Mouse (Mus musculus): ENCODE results near the gene Xrcc6. TPM values are rescaled to one million over a fixed set of nuclear protein-coding genes. Genes with fewer than 3 reads are reported as not detected.

Xrcc6 gene
- polyA plus RNA-seq, 1 experiment from 2014 or later = 89.4 TPM

GRCm38 (mm10) chr15:81950716-81951115 is 36.9 kb upstream of the Xrcc6 start:
- WGBS = 66% methylated on average over 5 of the region's 5 CpGs
- Histone ChIP-seq H3K9me3 (ENCODE audit: low read length) (no peaks in the 10 kb centered on the region), H3K4me3 (ENCODE audit: low read length) (no peak overlapping the region), H3K27ac (ENCODE audit: low read length) (no peak overlapping the region), H3K4me2 (replicated peaks; ENCODE audit: low read depth, low read length) (no peak overlapping the region), H3K4me1 (ENCODE audit: insufficient read depth, low read length) (no peaks in the 10 kb centered on the region), H3K9ac (replicated peaks; ENCODE audit: low read length) (no peak overlapping the region), H3K36me3 (ENCODE audit: insufficient read depth, low read length) (peaks cover 14% of the 10 kb centered on the region), H3K27me3 (ENCODE audit: insufficient read depth, low read length) (no peaks in the 10 kb centered on the region)
- no peak for ATAC-seq (ENCODE audit: low FRiP score, low TSS enrichment)

DNA sequence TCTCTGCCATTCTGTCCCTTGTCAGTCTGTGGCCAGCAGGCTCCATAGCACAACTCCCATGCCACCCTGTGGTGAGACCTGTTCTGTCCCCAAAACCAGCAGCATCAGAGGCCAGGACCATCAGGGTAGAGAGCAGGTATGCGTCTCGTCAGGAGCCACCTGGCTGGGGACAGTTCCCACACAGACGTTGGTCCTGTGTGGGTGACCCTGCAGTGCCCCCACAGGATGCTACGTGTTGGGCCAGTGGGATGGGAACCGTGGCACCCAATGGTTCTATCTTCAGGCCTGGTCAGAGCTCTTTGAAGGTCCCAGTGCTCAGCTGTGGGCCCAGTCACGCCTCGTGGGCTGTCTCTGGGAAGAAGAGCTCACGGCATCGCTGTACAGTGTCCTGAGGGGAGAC is 36.5 kb upstream of the Xrcc6 start:
- Histone ChIP-seq H3K9ac (replicated peaks; ENCODE audit: low read length) (no peak overlapping the region), H3K4me1 (ENCODE audit: insufficient read depth, low read length) (no peaks in the 10 kb centered on the region), H3K36me3 (ENCODE audit: insufficient read depth, low read length) (peaks cover 14% of the 10 kb centered on the region), H3K4me3 (ENCODE audit: low read length) (no peak overlapping the region), H3K9me3 (ENCODE audit: low read length) (no peaks in the 10 kb centered on the region), H3K4me2 (replicated peaks; ENCODE audit: low read depth, low read length) (no peak overlapping the region), H3K27me3 (ENCODE audit: insufficient read depth, low read length) (no peaks in the 10 kb centered on the region), H3K27ac (ENCODE audit: low read length) (no peak overlapping the region)
- ATAC-seq (ENCODE audit: low FRiP score, low TSS enrichment) = no peak
- 85% methylated on average over 9 of the region's 9 CpGs for WGBS

GRCm38 (mm10) chr15:81952310-81952709 is 35.3 kb upstream of the Xrcc6 start:
- H3K36me3 ChIP-seq (ENCODE audit: insufficient read depth, low read length) = peaks cover 14% of the 10 kb centered on the region
- no peak overlapping the region for H3K9ac ChIP-seq (replicated peaks; ENCODE audit: low read length)
- H3K4me3 ChIP-seq (ENCODE audit: low read length) = no peak overlapping the region
- WGBS = 87% methylated on average over 4 of the region's 4 CpGs
- H3K4me2 ChIP-seq (replicated peaks; ENCODE audit: low read depth, low read length) = no peak overlapping the region
- H3K27ac ChIP-seq (ENCODE audit: low read length) = no peak overlapping the region
- no peaks in the 10 kb centered on the region for H3K4me1 ChIP-seq (ENCODE audit: insufficient read depth, low read length)
- no peaks in the 10 kb centered on the region for H3K27me3 ChIP-seq (ENCODE audit: insufficient read depth, low read length)
- H3K9me3 ChIP-seq (ENCODE audit: low read length) = no peaks in the 10 kb centered on the region
- no peak for ATAC-seq (ENCODE audit: low FRiP score, low TSS enrichment)

GRCm38 (mm10) chr15:81954151-81954583 is 33.5 kb upstream of the Xrcc6 start:
- no peaks in the 10 kb centered on the region for H3K27me3 ChIP-seq (ENCODE audit: insufficient read depth, low read length)
- ATAC-seq (ENCODE audit: low FRiP score, low TSS enrichment) = no peak
- no peak overlapping the region for H3K4me2 ChIP-seq (replicated peaks; ENCODE audit: low read depth, low read length)
- no peak overlapping the region for H3K9ac ChIP-seq (replicated peaks; ENCODE audit: low read length)
- WGBS = 88% methylated on average over 9 of the region's 9 CpGs
- H3K36me3 ChIP-seq (ENCODE audit: insufficient read depth, low read length) = peaks cover 14% of the 10 kb centered on the region
- H3K4me3 ChIP-seq (ENCODE audit: low read length) = no peak overlapping the region
- H3K9me3 ChIP-seq (ENCODE audit: low read length) = no peaks in the 10 kb centered on the region
- H3K27ac ChIP-seq (ENCODE audit: low read length) = no peak overlapping the region
- no peaks in the 10 kb centered on the region for H3K4me1 ChIP-seq (ENCODE audit: insufficient read depth, low read length)

GRCm38 (mm10) chr15:81954716-81955115 is 32.9 kb upstream of the Xrcc6 start:
- Histone ChIP-seq H3K4me1 (ENCODE audit: insufficient read depth, low read length) (0 out of 2 replicates have a peak, but pooled peaks cover under 1% of the 10 kb centered on the region), H3K36me3 (ENCODE audit: insufficient read depth, low read length) (peaks cover 14% of the 10 kb centered on the region), H3K4me3 (ENCODE audit: low read length) (no peak overlapping the region), H3K9me3 (ENCODE audit: low read length) (no peaks in the 10 kb centered on the region), H3K27ac (ENCODE audit: low read length) (no peak overlapping the region), H3K27me3 (ENCODE audit: insufficient read depth, low read length) (no peaks in the 10 kb centered on the region), H3K4me2 (replicated peaks; ENCODE audit: low read depth, low read length) (no peak overlapping the region), H3K9ac (replicated peaks; ENCODE audit: low read length) (no peak overlapping the region)
- no peak for ATAC-seq (ENCODE audit: low FRiP score, low TSS enrichment)
- WGBS = 93% methylated on average over 6 of the region's 6 CpGs

GRCm38 (mm10) chr15:81955414-81955813 is 32.2 kb upstream of the Xrcc6 start:
- Histone ChIP-seq H3K9ac (replicated peaks; ENCODE audit: low read length) (no peak overlapping the region), H3K36me3 (ENCODE audit: insufficient read depth, low read length) (peaks cover 14% of the 10 kb centered on the region; the same call in 1 of the 2 replicates), H3K4me2 (replicated peaks; ENCODE audit: low read depth, low read length) (no peak overlapping the region), H3K9me3 (ENCODE audit: low read length) (no peaks in the 10 kb centered on the region), H3K27ac (ENCODE audit: low read length) (no peak overlapping the region), H3K4me1 (ENCODE audit: insufficient read depth, low read length) (0 out of 2 replicates have a peak, but pooled peaks cover 4% of the 10 kb centered on the region), H3K4me3 (ENCODE audit: low read length) (no peak overlapping the region), H3K27me3 (ENCODE audit: insufficient read depth, low read length) (no peaks in the 10 kb centered on the region)
- ATAC-seq (ENCODE audit: low FRiP score, low TSS enrichment) = no peak
- 90% methylated on average over 15 of the region's 15 CpGs for WGBS

- ATAC-seq (ENCODE audit: low FRiP score, low TSS enrichment) = no peak
- Histone ChIP-seq H3K9ac (replicated peaks; ENCODE audit: low read length) (no peak overlapping the region), H3K4me3 (ENCODE audit: low read length) (no peak overlapping the region), H3K4me1 (ENCODE audit: insufficient read depth, low read length) (0 out of 2 replicates have a peak, but pooled peaks cover 4% of the 10 kb centered on the region), H3K9me3 (ENCODE audit: low read length) (no peaks in the 10 kb centered on the region), H3K4me2 (replicated peaks; ENCODE audit: low read depth, low read length) (no peak overlapping the region), H3K36me3 (ENCODE audit: insufficient read depth, low read length) (peaks cover 14% of the 10 kb centered on the region; the same call in 1 of the 2 replicates), H3K27ac (ENCODE audit: low read length) (no peak overlapping the region), H3K27me3 (ENCODE audit: insufficient read depth, low read length) (no peaks in the 10 kb centered on the region)
- WGBS = 63% methylated on average over 8 of the region's 8 CpGs
These were observed 31.2 kb upstream of the Xrcc6 start for GRCm38 (mm10) chr15:81956457-81956856.

DNA sequence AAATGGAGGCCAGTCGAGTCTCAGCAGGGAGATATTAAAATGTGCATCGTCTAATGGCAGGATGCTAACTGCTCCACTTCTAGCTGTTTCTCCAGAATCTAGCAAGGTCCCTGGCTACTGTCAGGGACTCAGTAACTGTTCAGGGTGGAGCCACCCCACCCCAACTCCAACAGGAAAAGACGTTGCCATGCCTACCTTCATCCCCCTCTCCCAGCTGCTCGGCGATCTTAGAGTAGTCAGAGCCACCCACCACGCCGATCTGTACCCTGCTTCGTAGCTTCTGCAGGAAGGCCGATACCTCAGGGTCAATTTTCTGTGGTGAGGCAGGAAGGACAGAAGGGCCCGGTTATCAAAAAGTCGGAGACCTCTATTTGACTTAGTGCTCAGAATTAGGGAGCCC is 30.0 kb upstream of the Xrcc6 start:
- ATAC-seq (ENCODE audit: low FRiP score, low TSS enrichment) = no peak
- WGBS = 80% methylated on average over 11 of the region's 11 CpGs
- no peak overlapping the region for H3K4me2 ChIP-seq (replicated peaks; ENCODE audit: low read depth, low read length)
- H3K9ac ChIP-seq (replicated peaks; ENCODE audit: low read length) = no peak overlapping the region
- no peaks in the 10 kb centered on the region for H3K9me3 ChIP-seq (ENCODE audit: low read length)
- 0 out of 2 replicates have a peak, but pooled peaks cover 4% of the 10 kb centered on the region for H3K4me1 ChIP-seq (ENCODE audit: insufficient read depth, low read length)
- H3K4me3 ChIP-seq (ENCODE audit: low read length) = no peak overlapping the region
- peaks cover 14% of the 10 kb centered on the region; the same call in 1 of the 2 replicates for H3K36me3 ChIP-seq (ENCODE audit: insufficient read depth, low read length)
- no peak overlapping the region for H3K27ac ChIP-seq (ENCODE audit: low read length)
- H3K27me3 ChIP-seq (ENCODE audit: insufficient read depth, low read length) = no peaks in the 10 kb centered on the region

DNA sequence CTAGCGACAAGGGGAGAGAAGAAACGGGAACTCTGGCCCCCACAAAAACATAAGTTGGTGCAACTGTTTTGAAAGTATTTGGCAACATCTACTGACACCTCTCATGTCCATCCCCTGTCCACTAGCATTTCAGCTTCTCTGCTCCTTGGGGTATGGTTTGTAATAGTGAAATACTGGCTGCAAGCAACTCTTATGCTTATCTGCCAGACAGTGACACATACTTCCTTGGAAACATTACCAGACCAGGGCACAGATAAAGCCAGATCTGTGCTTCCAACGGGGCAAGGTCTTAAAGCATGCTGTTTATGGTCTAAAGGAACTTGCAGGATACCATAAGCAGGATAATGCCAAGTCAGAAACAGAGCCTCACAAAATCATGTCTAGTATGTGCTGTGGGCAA is 28.7 kb upstream of the Xrcc6 start:
- Histone ChIP-seq H3K4me1 (ENCODE audit: insufficient read depth, low read length) (0 out of 2 replicates have a peak, but pooled peaks cover 4% of the 10 kb centered on the region), H3K27me3 (ENCODE audit: insufficient read depth, low read length) (no peaks in the 10 kb centered on the region), H3K27ac (ENCODE audit: low read length) (no peak overlapping the region), H3K9ac (replicated peaks; ENCODE audit: low read length) (no peak overlapping the region), H3K36me3 (ENCODE audit: insufficient read depth, low read length) (peaks cover 14% of the 10 kb centered on the region; the same call in 1 of the 2 replicates), H3K9me3 (ENCODE audit: low read length) (no peaks in the 10 kb centered on the region), H3K4me3 (ENCODE audit: low read length) (no peak overlapping the region), H3K4me2 (replicated peaks; ENCODE audit: low read depth, low read length) (no peak overlapping the region)
- WGBS = 93% methylated on average over 3 of the region's 3 CpGs
- no peak for ATAC-seq (ENCODE audit: low FRiP score, low TSS enrichment)

DNA sequence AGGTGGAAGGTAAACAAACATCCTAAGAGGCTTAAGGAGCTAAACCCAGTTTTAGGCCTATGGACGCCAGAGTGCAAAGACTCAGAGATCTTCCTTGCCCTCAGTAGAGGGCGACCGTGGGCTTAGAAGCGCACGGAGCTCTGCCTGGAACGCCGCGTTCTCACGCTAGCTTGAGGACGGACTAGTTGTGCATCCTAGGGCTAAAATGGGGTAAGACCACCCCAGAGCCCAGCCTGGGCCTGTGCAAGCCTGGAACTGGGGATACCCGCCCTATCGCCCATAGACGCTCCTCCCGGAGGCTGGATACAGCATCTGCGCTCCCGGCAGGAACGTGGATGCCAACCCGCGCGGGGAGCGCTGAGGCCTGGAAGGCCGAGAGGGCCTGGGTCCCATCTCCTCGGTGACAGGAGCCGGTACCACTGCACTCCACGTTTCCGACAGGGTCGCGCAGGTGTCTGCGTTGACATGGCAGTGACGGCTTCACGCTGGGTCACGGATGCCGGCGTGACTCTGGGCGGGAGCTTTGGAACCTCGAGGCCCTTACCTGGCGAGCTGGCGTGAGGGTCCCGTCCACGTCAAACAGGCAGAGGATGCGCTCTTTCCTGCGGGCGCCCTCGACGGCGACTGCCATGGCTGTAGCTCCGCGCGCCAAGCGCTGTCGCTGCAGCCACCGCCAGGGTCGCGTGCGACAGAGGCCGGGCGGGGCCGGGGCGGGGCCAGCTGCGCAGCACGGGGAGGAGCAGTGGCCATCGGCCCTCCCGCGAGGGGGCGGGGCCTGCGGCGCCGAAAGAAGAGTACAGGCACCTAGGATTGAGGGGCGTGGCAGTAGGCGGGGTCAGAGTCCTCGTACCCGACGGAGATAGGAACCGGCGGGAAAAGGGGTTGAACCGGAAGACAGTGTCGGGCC is 27.2 kb upstream of the Xrcc6 start, which contains the start of gene Pmm1:
Gene Pmm1 (minus strand): TSS at position 760 of the 907 bp plus-strand sequence.
- Histone ChIP-seq H3K36me3 (ENCODE audit: insufficient read depth, low read length) (peaks cover under 1% of the 10 kb centered on the region; the same call in 1 of the 2 replicates), H3K27me3 (ENCODE audit: insufficient read depth, low read length) (no peaks in the 10 kb centered on the region), H3K4me1 (ENCODE audit: insufficient read depth, low read length) (0 out of 2 replicates have a peak, but pooled peaks cover 4% of the 10 kb centered on the region), H3K4me3 (ENCODE audit: low read length) (peak within 1 kb of the TSS; percentile 58), H3K27ac (ENCODE audit: low read length) (peak within 1 kb of the TSS; percentile 43), H3K4me2 (replicated peaks; ENCODE audit: low read depth, low read length) (peak within 1 kb of the TSS; percentile 99), H3K9me3 (ENCODE audit: low read length) (no peaks in the 10 kb centered on the region), H3K9ac (replicated peaks; ENCODE audit: low read length) (peak within 1 kb of the TSS; percentile 65)
- ATAC-seq (ENCODE audit: low FRiP score, low TSS enrichment) = peak; percentile 97
- WGBS = under 1% methylated on average over 77 of the region's 77 CpGs
